Mouse (Mus musculus) G1E (cell line): ENCODE results near the gene Mmp23. TPM values are rescaled to one million over a fixed set of nuclear protein-coding genes. Genes with fewer than 3 reads are reported as not detected.

Experiments
- ATAC-seq: 2 replicates; pipeline ENCODE4 v1.8.0; 2016; ENCODE audit warnings: mild to moderate bottlenecking; ENCODE audit not compliant: insufficient number of reproducible peaks, poor library complexity, low FRiP score, severe bottlenecking; ENCODE audit errors: extremely low read depth
- DNase-seq: peaks from one replicate; pipeline ENCODE4 v3.0.0; 2012; ENCODE audit warnings: low spot score
- H3K27me3 ChIP-seq: 2 replicates; pipeline ENCODE4 v1.6.1; 2012; ENCODE audit warnings: mild to moderate bottlenecking, low read length, inconsistent platforms; ENCODE audit not compliant: insufficient read depth
- H3K36me3 ChIP-seq: replicated peaks from 2 replicates; pipeline ENCODE3; 2012; ENCODE audit warnings: mild to moderate bottlenecking, inconsistent platforms
- H3K4me1 ChIP-seq: 2 replicates; pipeline ENCODE4 v1.6.1; 2012; ENCODE audit warnings: low read depth, low read length, inconsistent platforms, mixed read lengths; ENCODE audit not compliant: insufficient read depth
- H3K4me3 ChIP-seq: 2 replicates; pipeline ENCODE4 v1.5.1; 2012; ENCODE audit warnings: low read depth, mild to moderate bottlenecking, inconsistent platforms, low read length, moderate library complexity, mixed read lengths
- H3K9me3 ChIP-seq: replicated peaks from 2 replicates; pipeline ENCODE4 v1.6.1; 2012; ENCODE audit warnings: inconsistent platforms
- CTCF ChIP-seq: IDR thresholded peaks from 2 replicates; pipeline ENCODE4 v1.5.1; 2012; ENCODE audit warnings: low read depth, low read length, inconsistent platforms, mixed read lengths
- GATA1 ChIP-seq: IDR thresholded peaks from 2 replicates; pipeline ENCODE4 v1.6.1; 2012; ENCODE audit warnings: borderline replicate concordance, low read length, inconsistent platforms, mixed read lengths
- GATA2 ChIP-seq: IDR thresholded peaks from 2 replicates; pipeline ENCODE4 v1.6.1; 2012; ENCODE audit warnings: low read depth, low read length, inconsistent platforms, borderline replicate concordance
- POLR2AphosphoS5 ChIP-seq: IDR thresholded peaks from 2 replicates; pipeline ENCODE4 v1.6.1; 2012; ENCODE audit warnings: low read depth, low read length, inconsistent platforms; ENCODE audit not compliant: insufficient replicate concordance
- TAL1 ChIP-seq: conservative IDR thresholded peaks from 2 replicates; pipeline ENCODE4 v1.6.1; 2012; ENCODE audit warnings: low read depth, low read length, inconsistent platforms, mixed read lengths
- polyA plus RNA-seq: library from polyadenylated mRNA; stranded (reverse); fragments of >175 nt; gene quantifications from 2 replicates; pipeline ENCODE4 v1.2.3, GENCODE M21; 2012
- total RNA-seq, 2 experiments: library from RNA; stranded (forward) in 1 of 2; stranded (reverse) in 1 of 2; fragments of 200-1000 nt in 1 of 2; fragments of >200 nt in 1 of 2; fragmentation: Nextera tagmentation in 1 of 2; gene quantifications; 2 replicates each; pipeline ENCODE4 v1.2.3; 2014 to 2017

The Mmp23 gene
- total and polyA plus RNA-seq, 3 experiments = 0.29 to 0.71 TPM; not detected in 1

DNA sequence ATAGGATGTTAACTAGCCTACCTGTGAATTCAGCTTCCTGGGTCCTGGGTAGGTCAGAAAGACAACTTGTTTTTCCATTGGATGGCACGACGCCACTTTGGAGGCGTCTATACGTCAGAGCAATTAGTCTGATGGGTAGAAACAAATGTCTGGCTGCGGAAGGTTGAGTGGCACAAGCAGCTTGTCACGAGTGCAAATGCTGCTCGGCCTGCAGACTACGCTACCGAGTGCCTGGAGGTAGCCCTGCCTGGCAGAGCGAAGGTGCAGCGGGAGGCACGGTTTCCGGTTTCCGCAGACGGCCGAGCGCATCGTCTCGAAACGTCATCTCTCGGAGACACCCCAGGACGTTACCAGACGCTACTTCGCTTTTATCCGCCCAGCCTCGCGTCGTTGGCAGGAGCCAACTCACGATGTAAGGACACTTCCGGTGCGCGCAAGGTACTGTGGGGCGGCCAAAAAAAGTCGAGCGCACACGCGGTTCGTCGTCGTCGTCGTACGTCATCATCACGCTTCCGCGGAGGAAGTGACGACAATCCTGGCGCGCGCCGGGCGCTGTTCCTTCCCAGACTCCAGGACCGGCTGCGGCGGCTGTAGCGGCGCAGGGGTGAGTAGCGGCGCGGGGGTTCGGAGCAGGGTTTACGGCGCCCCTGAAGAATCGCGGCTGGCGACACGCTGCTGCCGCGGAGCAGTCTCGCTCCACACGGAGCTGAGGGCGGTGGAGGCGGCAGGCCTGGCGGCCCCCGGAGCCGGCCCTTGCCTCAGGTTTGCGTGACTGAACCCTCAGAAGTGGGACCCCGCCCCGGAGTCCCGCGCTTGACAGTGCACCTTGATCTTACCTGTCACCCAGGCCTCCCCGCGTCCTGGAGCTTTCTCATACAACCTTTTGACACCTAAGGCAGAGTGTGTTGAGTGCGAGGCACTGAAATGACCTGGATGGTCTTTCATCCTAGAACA lies 28.6 kb downstream of the Mmp23 start, which contains the start of gene Cdk11b:
Cdk11b (plus strand) TSS at position 517 of the 954 bp plus-strand sequence.
- Histone ChIP-seq H3K27me3 (no peaks in the 10 kb centered on the region), H3K9me3 (no peaks in the 10 kb centered on the region), H3K36me3 (peaks cover 61% of the 10 kb centered on the region), H3K4me3 (peak within 1 kb of the TSS; percentile 97), H3K4me1 (peaks cover 9% of the 10 kb centered on the region)
- peak; percentile 96 for ATAC-seq
- no peak for TF ChIP-seq GATA1
- TF ChIP-seq GATA2 = no peak
- peak; percentile 18; the same call in 1 of the 2 replicates for TF ChIP-seq POLR2AphosphoS5
- DNase-seq = peak; percentile 93

DNA sequence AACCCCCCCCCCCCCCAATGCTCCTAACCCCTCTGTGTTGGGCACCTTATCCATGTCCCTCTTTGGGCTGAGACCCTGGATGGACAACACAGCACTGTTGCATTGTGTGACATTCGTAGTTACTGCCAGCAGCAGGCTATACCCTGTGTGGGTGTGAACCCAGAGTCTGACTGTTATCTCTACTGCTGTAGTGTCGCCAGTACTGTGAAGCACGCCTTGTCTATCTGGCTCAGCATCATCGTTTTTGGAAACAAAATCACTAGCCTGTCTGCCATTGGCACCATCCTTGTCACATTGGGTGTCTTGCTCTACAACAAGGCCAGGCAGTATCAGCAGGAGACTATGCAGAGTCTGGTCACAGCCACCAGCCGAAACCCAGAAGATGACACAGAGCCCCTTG lies 34.9 kb downstream of the Mmp23 start:
- no peak for ATAC-seq
- TF ChIP-seq POLR2AphosphoS5 = no peak
- no peak for TF ChIP-seq CTCF
- no peak for TF ChIP-seq TAL1
- TF ChIP-seq GATA2 = no peak
- no peak for TF ChIP-seq GATA1
- H3K27me3 ChIP-seq = no peaks in the 10 kb centered on the region
- peaks cover 12% of the 10 kb centered on the region for H3K4me1 ChIP-seq
- no peaks in the 10 kb centered on the region for H3K9me3 ChIP-seq
- no peak overlapping the region for H3K4me3 ChIP-seq
- H3K36me3 ChIP-seq = peaks cover 88% of the 10 kb centered on the region
- no peak for DNase-seq

- no peak for ATAC-seq
- H3K4me3 ChIP-seq = no peak overlapping the region
- no peak for DNase-seq
- H3K27me3 ChIP-seq = no peaks in the 10 kb centered on the region
- TF ChIP-seq GATA2 = no peak
- no peak for TF ChIP-seq POLR2AphosphoS5
- no peak for TF ChIP-seq TAL1
- no peak for TF ChIP-seq CTCF
- H3K36me3 ChIP-seq = peaks cover 92% of the 10 kb centered on the region
- H3K9me3 ChIP-seq = no peaks in the 10 kb centered on the region
- peaks cover 7% of the 10 kb centered on the region; the same call in 1 of the 2 replicates for H3K4me1 ChIP-seq
These were observed 39.9 kb downstream of the Mmp23 start for GRCm38 (mm10) chr4:155613264-155613663.

- H3K9me3 ChIP-seq = no peaks in the 10 kb centered on the region
These were observed 41.3 kb downstream of the Mmp23 start for GRCm38 (mm10) chr4:155611860-155612259.

GRCm38 (mm10) chr4:155606825-155607224 lies 46.4 kb downstream of the Mmp23 start:
- Histone ChIP-seq H3K36me3 (peaks cover 87% of the 10 kb centered on the region), H3K4me1 (peaks cover 41% of the 10 kb centered on the region), H3K27me3 (no peaks in the 10 kb centered on the region), H3K9me3 (no peaks in the 10 kb centered on the region), H3K4me3 (no peak overlapping the region)
- no peak for ATAC-seq
- TF ChIP-seq GATA1 (no peak), POLR2AphosphoS5 (no peak), CTCF (no peak), TAL1 (no peak), GATA2 (no peak)
- no peak for DNase-seq

More at GRCm38 (mm10) chr4:155611860-155612259, 41.3 kb downstream of the Mmp23 start:
- H3K27me3 ChIP-seq = no peaks in the 10 kb centered on the region
- TF ChIP-seq TAL1 (no peak), CTCF (no peak), POLR2AphosphoS5 (no peak), GATA2 (no peak), GATA1 (no peak)
- peaks cover 14% of the 10 kb centered on the region for H3K4me1 ChIP-seq
- no peak for ATAC-seq
- H3K36me3 ChIP-seq = peaks cover 91% of the 10 kb centered on the region
- no peak overlapping the region for H3K4me3 ChIP-seq
- DNase-seq = no peak

- no peak for ATAC-seq
- TF ChIP-seq POLR2AphosphoS5 (no peak), GATA2 (no peak), TAL1 (no peak), GATA1 (no peak), CTCF (no peak)
- no peak for DNase-seq
- Histone ChIP-seq H3K9me3 (no peaks in the 10 kb centered on the region), H3K4me3 (no peak overlapping the region), H3K36me3 (peaks cover 72% of the 10 kb centered on the region), H3K27me3 (no peaks in the 10 kb centered on the region), H3K4me1 (peaks cover 40% of the 10 kb centered on the region)
These were observed 48.1 kb downstream of the Mmp23 start for GRCm38 (mm10) chr4:155605132-155605531.
